8 mouse cellular contexts compared by ENCODE assay signal in the genomic region with DNA sequence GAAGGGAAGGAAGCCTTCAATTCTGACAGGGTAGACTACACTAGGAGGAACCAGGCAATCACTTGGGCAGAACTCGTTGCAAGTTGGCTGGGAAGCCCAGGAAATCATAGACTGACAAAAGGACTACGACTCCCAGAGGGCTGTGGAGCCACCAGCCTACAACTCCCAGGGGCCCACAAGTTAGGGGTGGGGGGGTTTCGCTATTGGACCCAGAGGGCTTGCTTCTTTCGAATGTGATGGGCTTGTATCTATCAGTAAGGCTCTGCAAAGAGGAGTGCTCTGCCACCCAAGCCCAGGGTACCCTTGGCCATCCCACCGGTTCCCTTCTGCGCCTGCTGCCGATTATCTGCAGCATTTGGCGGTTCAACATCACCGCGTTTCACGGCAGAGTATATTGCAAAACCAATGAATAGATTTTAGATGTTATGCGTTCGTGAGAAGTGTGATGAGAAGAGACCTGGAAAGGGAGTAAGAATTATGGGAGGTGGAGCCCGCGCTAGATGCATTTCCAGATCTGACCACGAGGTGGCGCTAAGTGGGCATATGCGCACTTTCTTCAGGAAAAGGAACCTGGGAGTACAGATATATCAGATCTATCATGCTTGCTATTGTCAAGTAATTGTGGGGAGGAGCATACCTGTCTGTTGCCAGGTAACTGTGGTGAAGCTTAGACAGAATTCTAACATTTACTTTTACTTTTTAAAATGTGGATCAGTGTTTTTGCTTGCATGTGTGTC. TPM values are rescaled to one million over a fixed set of nuclear protein-coding genes. Genes with fewer than 3 reads are reported as not detected.
A peak's percentile ranks its signal among the peaks of the same experiment; 100 is the strongest.
DNase-seq lines count a peak whose midpoint lies in the region; ATAC-seq lines count a peak whose summit lies in the region.

No protein-coding gene starts in this region.

- H3K9ac ChIP-seq in intestine, embryonic 14.5 days (ENCODE audit: low read length), result peak overlapping the region; percentile 30; the same call in 1 of the 2 replicates

- no peaks in the 10 kb centered on the region for H3K36me3 ChIP-seq in intestine, embryonic 14.5 days (ENCODE audit: control insufficient read depth, insufficient read depth, low read length)

- WGBS in intestine, embryonic 14.5 days, result 11% methylated on average over 18 of the region's 18 CpGs

- H3K4me2 ChIP-seq in intestine, embryonic 14.5 days (ENCODE audit: low read length), result peak overlapping the region; percentile 41

- H3K9me3 ChIP-seq in intestine, embryonic 14.5 days (ENCODE audit: control insufficient read depth, low read length), result no peaks in the 10 kb centered on the region

- intact Hi-C loops in left cerebral cortex, postnatal 10 days (cut with DNase I), result loop anchor here (5.0 to 10.0 kb wide), 3 partner anchors 94 to 212 kb away; a partner anchor contains a TSS

- DNase-seq in adrenal gland, adult 2 months, result peak; percentile 65
- DNase-seq in embryo, embryonic 10.5 days (ENCODE audit: low spot score), result peak; percentile 79
- DNase-seq in gastrocnemius, postnatal 25 days, result peak; percentile 51
- DNase-seq in intestine, embryonic 14.5 days (ENCODE audit: low spot score), result peak; percentile 92
- DNase-seq in left cerebral cortex, postnatal 10 days (ENCODE audit: extremely low spot score in 1 of 2, low spot score in 2 of 2), result peak; percentile 75 to 80
- DNase-seq in right cerebral cortex, postnatal 36 days (ENCODE audit: low spot score in 2 of 2), result peak; percentile 68 to 83
- DNase-seq in urinary bladder, postnatal 4 days (ENCODE audit: low spot score in 2 of 2), result peak; percentile 40 to 82

- no peaks in the 10 kb centered on the region for H3K27me3 ChIP-seq in intestine, embryonic 14.5 days (replicated peaks; ENCODE audit: control insufficient read depth, insufficient read depth, low read length)

- peak overlapping the region; percentile 27 for H3K4me3 ChIP-seq in intestine, embryonic 14.5 days (ENCODE audit: low read depth, low read length)

- no peaks in the 10 kb centered on the region for H3K4me1 ChIP-seq in intestine, embryonic 14.5 days (replicated peaks; ENCODE audit: control insufficient read depth, insufficient read depth, low read length)

- peak; percentile 50; the same call in 1 of the 2 replicates for ATAC-seq in intestine, embryonic 14.5 days (replicated peaks; ENCODE audit: low FRiP score, low TSS enrichment, low read depth)
- peak; percentile 78 for ATAC-seq in megakaryocyte-erythroid progenitor cell, adult 5-6 weeks (replicated peaks; ENCODE audit: low FRiP score, low TSS enrichment, poor library complexity, severe bottlenecking)

- H3K27ac ChIP-seq in intestine, embryonic 14.5 days (ENCODE audit: low read depth), result no peak overlapping the region

RNA-seq across cellular contexts. Expression of a gene that starts 30.1 kb away (rescaled TPM):
- 10 to 100 TPM; 19.1 to 20.6 TPM for total RNA-seq in adrenal gland, adult 2 months (2021)
- polyA plus RNA-seq in adrenal gland, adult 2 months (2012; rRNA removed), result 1.4 and 1.8 TPM in 2 replicates
- total RNA-seq in gastrocnemius, postnatal 25 days (2021), result 1 to 10 TPM; 9.1 to 9.3 TPM
- polyA plus RNA-seq in intestine, embryonic 14.5 days (2014; fragmentation: Nextera tagmentation; extraction: Ambion mirVana), result 14.1 and 14.9 TPM in 2 replicates
- 10 to 100 TPM; 19.3 to 20.7 TPM for total RNA-seq in left cerebral cortex, postnatal 10 days (2021)
- 11.5 and 15.9 TPM in 2 replicates for total RNA-seq in megakaryocyte-erythroid progenitor cell, adult 5-6 weeks (2014; fragmentation: Nextera tagmentation)
- 5.0 and 16.7 TPM in 2 replicates for total RNA-seq in megakaryocyte-erythroid progenitor cell, adult 5-6 weeks (2017)
